Mouse (Mus musculus) kidney, embryonic 16.5 days (tissue): ENCODE data around the gene Adamts12. TPM values are rescaled to one million over a fixed set of nuclear protein-coding genes. Genes with fewer than 3 reads are reported as not detected.

Experiments used
- ATAC-seq: fragments of 200-750 bp; cut with Nextera tagmentation; 2 replicates; pipeline ENCODE4 v1.8.0; 2017; ENCODE audit warnings: moderate TSS enrichment; ENCODE audit not compliant: low FRiP score, low TSS enrichment
- H3K27ac ChIP-seq: fragments of 300-500 bp; sonication (generic); 2 replicates; pipeline ENCODE4 v1.5.1; 2014; ENCODE audit warnings: low read length
- H3K27me3 ChIP-seq: fragments of 300-500 bp; sonication (generic); 2 replicates; pipeline ENCODE4 v1.6.1; 2014; ENCODE audit warnings: low read length, control low read depth, mixed read lengths; ENCODE audit not compliant: insufficient read depth
- H3K36me3 ChIP-seq: fragments of 300-500 bp; sonication (generic); 2 replicates; pipeline ENCODE4 v1.6.1; 2014; ENCODE audit warnings: low read length, control low read depth, mixed read lengths; ENCODE audit not compliant: insufficient read depth
- H3K4me1 ChIP-seq: fragments of 300-500 bp; sonication (generic); 2 replicates; pipeline ENCODE4 v1.6.1; 2014; ENCODE audit warnings: low read length, control low read depth, mixed read lengths; ENCODE audit not compliant: insufficient read depth
- H3K4me2 ChIP-seq: fragments of 300-500 bp; sonication (generic); replicated peaks from 2 replicates; pipeline ENCODE4 v1.6.1; 2014; ENCODE audit warnings: low read depth, low read length
- H3K4me3 ChIP-seq: fragments of 300-500 bp; sonication (generic); 2 replicates; pipeline ENCODE4 v1.5.1; 2014; ENCODE audit warnings: mild to moderate bottlenecking, low read length
- H3K9ac ChIP-seq: fragments of 300-500 bp; sonication (generic); replicated peaks from 2 replicates; pipeline ENCODE4 v1.6.1; 2014; ENCODE audit warnings: low read length
- H3K9me3 ChIP-seq: fragments of 300-500 bp; sonication (generic); 2 replicates; pipeline ENCODE4 v1.6.1; 2016; ENCODE audit warnings: low read length, control low read depth
- WGBS: fragments of 180-500 bp; shearing (Covaris S2); extraction: QIAGEN DNeasy Blood & Tissue Kit; methylation state at CpG from one replicate; pipeline ENCODE4 v1.1.7; 2014; 5-methylcytosine and 5-hydroxymethylcytosine counted together
- polyA plus RNA-seq: library from polyadenylated mRNA; unstranded; fragments of >200 nt; fragmentation: Nextera tagmentation; extraction: Ambion mirVana; gene quantifications from 2 replicates; pipeline ENCODE4 v1.2.1, GENCODE M21; 2015

The Adamts12 gene
- polyA plus RNA-seq, 1 experiment from 2014 or later = 3.6 TPM

DNA sequence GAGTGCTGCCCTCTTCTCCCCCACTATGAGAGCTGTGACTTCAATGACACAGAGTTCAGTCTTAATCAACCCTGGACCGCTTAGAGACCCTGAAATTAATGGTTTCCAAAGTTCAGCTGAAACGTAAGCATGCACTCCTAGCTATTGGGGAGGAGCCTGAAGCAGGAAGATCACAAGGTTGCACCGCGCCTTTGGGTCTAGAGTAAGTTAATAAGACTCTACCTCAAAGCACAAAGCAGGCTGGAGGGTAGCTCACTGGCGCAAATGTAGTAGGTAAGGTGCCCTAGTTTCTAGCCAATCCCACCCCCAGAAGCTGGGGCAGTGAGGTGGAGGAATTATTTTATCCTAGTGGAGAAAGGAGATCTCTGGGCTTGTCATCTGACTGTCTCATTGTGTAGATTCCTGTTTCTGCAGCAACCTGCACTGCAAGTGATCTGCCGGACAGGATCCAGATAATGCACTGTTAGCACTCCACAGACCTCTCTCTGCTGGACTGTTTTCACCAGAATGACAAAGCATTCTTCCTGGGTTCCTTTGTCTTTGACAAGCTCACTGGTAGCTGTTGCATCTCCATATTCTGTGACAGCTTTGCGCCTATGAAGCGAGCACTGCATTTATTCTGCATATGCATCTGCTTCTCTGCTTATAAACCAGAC lies 315.0 kb downstream of the Adamts12 start:
- H3K4me2 ChIP-seq = no peak overlapping the region
- WGBS = 78% methylated on average over 8 of the region's 8 CpGs
- no peaks in the 10 kb centered on the region for H3K4me1 ChIP-seq
- H3K27me3 ChIP-seq = no peaks in the 10 kb centered on the region
- ATAC-seq = no peak
- H3K27ac ChIP-seq = no peak overlapping the region
- H3K36me3 ChIP-seq = peaks cover 15% of the 10 kb centered on the region
- no peak overlapping the region for H3K9ac ChIP-seq
- H3K9me3 ChIP-seq = no peaks in the 10 kb centered on the region
- no peak overlapping the region for H3K4me3 ChIP-seq

DNA sequence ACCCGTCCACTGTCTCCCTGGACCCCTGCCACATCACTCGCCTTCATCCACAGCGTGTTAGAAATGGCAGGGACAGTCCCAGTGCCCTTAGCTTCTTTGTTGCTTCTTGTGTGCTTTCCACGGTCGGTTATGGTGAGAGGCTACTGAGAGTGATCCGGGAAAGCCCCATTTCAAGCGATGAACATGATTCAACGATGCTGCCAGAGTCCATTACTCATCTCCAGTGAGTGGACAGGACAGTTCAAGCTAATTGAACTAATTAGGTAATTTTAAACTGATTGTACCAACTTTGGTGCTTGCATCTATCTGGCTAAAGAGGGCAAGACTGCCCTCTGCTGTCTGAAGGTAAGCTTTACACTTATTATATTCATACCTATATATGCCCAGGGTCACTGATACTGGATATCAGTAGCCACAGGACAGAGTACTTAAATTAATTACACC lies 315.5 kb downstream of the Adamts12 start:
- no peak overlapping the region for H3K4me3 ChIP-seq
- H3K9me3 ChIP-seq = no peaks in the 10 kb centered on the region
- peaks cover 21% of the 10 kb centered on the region for H3K36me3 ChIP-seq
- H3K27ac ChIP-seq = no peak overlapping the region
- H3K4me1 ChIP-seq = no peaks in the 10 kb centered on the region
- 41% methylated on average over 8 of the region's 8 CpGs for WGBS
- no peak overlapping the region for H3K9ac ChIP-seq
- peak; percentile 65; the same call in 1 of the 2 replicates for ATAC-seq
- no peaks in the 10 kb centered on the region for H3K27me3 ChIP-seq
- no peak overlapping the region for H3K4me2 ChIP-seq

DNA sequence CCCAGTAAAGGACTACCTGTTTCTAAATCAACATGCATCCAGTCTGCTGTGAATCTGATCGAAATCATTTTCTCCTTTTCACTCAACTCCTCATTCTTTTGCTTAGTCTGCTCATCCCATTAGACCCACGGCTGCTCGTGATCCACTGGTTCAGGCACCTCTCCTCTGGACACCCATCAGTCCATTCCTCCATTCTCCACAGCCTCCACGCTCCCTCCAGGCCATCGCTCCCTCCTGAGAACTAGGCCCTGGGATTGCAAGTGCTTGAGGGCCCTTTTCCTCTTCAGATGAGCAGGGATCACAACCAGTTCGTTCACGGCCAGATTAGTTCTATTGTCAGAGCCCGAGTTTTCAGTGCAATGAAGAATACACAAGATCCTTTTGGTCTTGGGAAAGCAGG lies 316.0 kb downstream of the Adamts12 start:
- Histone ChIP-seq H3K4me1 (no peaks in the 10 kb centered on the region), H3K9me3 (no peaks in the 10 kb centered on the region), H3K27me3 (no peaks in the 10 kb centered on the region), H3K4me3 (no peak overlapping the region), H3K27ac (no peak overlapping the region), H3K36me3 (peaks cover 26% of the 10 kb centered on the region), H3K4me2 (no peak overlapping the region), H3K9ac (no peak overlapping the region)
- no peak for ATAC-seq
- 84% methylated on average over 8 of the region's 8 CpGs for WGBS

DNA sequence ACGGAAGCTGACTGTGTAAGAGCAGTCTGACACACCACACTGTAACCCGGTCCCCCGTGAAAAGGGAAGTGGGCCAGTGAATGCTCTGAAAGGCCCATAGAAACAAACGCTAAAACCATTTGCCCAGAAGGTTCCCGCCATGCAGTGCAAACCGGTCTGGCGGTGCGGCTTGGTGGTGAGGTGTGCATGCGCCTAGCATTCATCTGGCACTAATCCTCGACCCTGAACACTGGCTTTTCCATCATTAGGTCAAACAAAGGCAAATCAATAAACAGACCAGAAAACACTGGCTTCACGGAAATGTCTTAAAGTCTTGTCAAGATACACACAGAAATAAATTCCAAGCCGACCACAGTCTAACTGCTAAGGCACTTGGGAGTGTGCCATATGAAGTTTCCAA lies 318.0 kb downstream of the Adamts12 start:
- Histone ChIP-seq H3K27ac (no peak overlapping the region), H3K9me3 (no peaks in the 10 kb centered on the region), H3K27me3 (no peaks in the 10 kb centered on the region), H3K9ac (no peak overlapping the region), H3K36me3 (peaks cover 44% of the 10 kb centered on the region), H3K4me1 (no peaks in the 10 kb centered on the region), H3K4me2 (no peak overlapping the region), H3K4me3 (no peak overlapping the region)
- no peak for ATAC-seq
- 90% methylated on average over 12 of the region's 12 CpGs for WGBS

DNA sequence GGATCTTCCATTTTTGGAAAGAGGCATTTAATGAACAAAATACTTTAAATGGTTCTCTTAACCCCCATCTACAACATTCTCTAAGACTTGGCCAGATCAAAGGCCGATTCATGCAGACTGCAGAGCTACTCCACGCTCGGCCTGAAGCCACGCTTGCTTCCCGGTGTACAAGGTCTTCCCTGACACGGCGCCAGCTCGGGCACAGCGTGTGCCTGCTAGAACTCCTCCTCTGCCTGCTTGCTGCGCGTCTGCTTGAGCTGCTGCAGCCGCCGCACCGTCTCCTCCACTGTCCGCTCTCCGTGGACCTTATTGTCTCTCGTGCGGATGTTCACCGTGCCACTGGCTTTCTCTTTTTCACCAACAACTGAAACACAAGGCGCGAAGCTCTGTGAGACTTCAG lies 319.2 kb downstream of the Adamts12 start:
- peaks cover 54% of the 10 kb centered on the region for H3K36me3 ChIP-seq
- no peaks in the 10 kb centered on the region for H3K27me3 ChIP-seq
- H3K4me1 ChIP-seq = no peaks in the 10 kb centered on the region
- H3K9me3 ChIP-seq = no peaks in the 10 kb centered on the region
- H3K4me2 ChIP-seq = no peak overlapping the region
- H3K9ac ChIP-seq = no peak overlapping the region
- no peak overlapping the region for H3K4me3 ChIP-seq
- no peak overlapping the region for H3K27ac ChIP-seq
- WGBS = 94% methylated on average over 21 of the region's 21 CpGs
- ATAC-seq = no peak

DNA sequence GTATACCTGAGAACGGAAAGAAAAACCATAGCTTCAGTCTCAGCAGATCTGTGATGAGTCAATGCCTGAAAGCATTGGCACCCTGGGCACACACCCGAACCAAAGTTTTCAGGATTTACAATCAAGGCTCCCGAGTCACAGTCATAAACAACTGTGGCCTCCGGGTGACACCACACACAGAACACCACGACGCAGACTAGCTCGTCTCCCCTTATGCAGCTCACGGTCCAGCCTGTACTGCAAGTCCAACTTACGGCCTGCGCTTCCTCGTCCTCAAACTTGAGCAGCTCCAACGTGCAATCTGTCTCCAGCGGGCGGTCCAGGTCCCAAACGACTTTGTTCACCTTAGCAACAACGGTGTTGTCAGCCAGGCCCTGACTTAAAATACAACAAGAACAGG lies 328.3 kb downstream of the Adamts12 start:
- ATAC-seq = no peak
- Histone ChIP-seq H3K4me3 (no peak overlapping the region), H3K4me1 (no peaks in the 10 kb centered on the region), H3K36me3 (peaks cover 73% of the 10 kb centered on the region), H3K9me3 (no peaks in the 10 kb centered on the region), H3K27me3 (no peaks in the 10 kb centered on the region), H3K4me2 (no peak overlapping the region), H3K9ac (no peak overlapping the region), H3K27ac (no peak overlapping the region)
- 92% methylated on average over 16 of the region's 16 CpGs for WGBS

DNA sequence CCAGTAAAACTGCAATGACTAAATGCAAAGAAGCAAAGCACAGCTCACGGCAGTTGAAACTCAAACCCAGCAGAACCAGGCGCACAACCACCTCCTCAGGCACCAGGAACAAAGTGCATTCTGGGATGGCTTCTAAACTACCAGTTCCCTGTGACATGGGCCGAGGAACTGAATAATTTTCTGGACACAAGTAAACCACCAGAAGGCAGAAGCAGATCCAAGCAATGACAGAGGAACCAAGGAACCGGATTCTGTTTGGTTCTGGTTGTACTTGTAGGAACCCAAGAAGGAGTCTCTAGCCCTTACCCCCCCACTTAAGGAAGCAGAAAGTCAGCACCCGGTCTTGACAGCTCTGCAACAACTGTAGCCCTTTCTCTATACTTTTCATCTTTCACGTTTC lies 331.8 kb downstream of the Adamts12 start:
- Histone ChIP-seq H3K4me3 (no peak overlapping the region), H3K9ac (no peak overlapping the region), H3K27ac (no peak overlapping the region), H3K4me1 (peaks cover 7% of the 10 kb centered on the region), H3K27me3 (no peaks in the 10 kb centered on the region), H3K4me2 (no peak overlapping the region), H3K36me3 (peaks cover 40% of the 10 kb centered on the region), H3K9me3 (no peaks in the 10 kb centered on the region)
- no peak for ATAC-seq
- WGBS = 83% methylated on average over 6 of the region's 6 CpGs

Other genes with a start within 250 kb of the Adamts12 start
- gene C1qtnf3, start 112.5 kb upstream of the Adamts12 start, polyA plus RNA-seq = 12.3 and 15.1 TPM in 2 replicates
- gene Amacr, start 83.0 kb upstream of the Adamts12 start, polyA plus RNA-seq = 37.1 and 44.4 TPM in 2 replicates
- gene Slc45a2, start 64.1 kb upstream of the Adamts12 start, polyA plus RNA-seq = 0.05 TPM in 1 of 2 replicates, not detected in the other
- gene Rxfp3, start 26.8 kb upstream of the Adamts12 start, polyA plus RNA-seq = 0.33 and 0.37 TPM in 2 replicates